Mouse (Mus musculus) forebrain, embryonic 16.5 days (tissue): ENCODE measurements around the gene Cers2. TPM values are rescaled to one million over a fixed set of nuclear protein-coding genes. Genes with fewer than 3 reads are reported as not detected.

Experiments used
- ATAC-seq: fragments of 200-750 bp; cut with Nextera tagmentation; 2 replicates; pipeline ENCODE4 v1.8.0; 2017; ENCODE audit warnings: mild to moderate bottlenecking, moderate library complexity
- H3K27ac ChIP-seq: fragments of 300-500 bp; sonication (generic); 2 replicates; pipeline ENCODE4 v1.5.1; 2014; ENCODE audit warnings: low read length, control low read depth
- H3K27me3 ChIP-seq: fragments of 300-500 bp; sonication (generic); replicated peaks from 2 replicates; pipeline ENCODE4 v1.6.1; 2014; ENCODE audit warnings: low read length; ENCODE audit not compliant: control insufficient read depth, insufficient read depth
- H3K36me3 ChIP-seq: fragments of 300-500 bp; sonication (generic); 2 replicates; pipeline ENCODE4 v1.6.1; 2014; ENCODE audit not compliant: control insufficient read depth, insufficient read depth
- H3K4me1 ChIP-seq: fragments of 300-500 bp; sonication (generic); replicated peaks from 2 replicates; pipeline ENCODE4 v1.6.1; 2014; ENCODE audit warnings: low read length; ENCODE audit not compliant: control insufficient read depth, insufficient read depth
- H3K4me2 ChIP-seq: fragments of 300-500 bp; sonication (generic); 2 replicates; pipeline ENCODE4 v1.6.1; 2014; ENCODE audit warnings: mild to moderate bottlenecking, low read length, control low read depth
- H3K4me3 ChIP-seq: fragments of 300-500 bp; sonication (generic); replicated peaks from 2 replicates; pipeline ENCODE4 v1.5.1; 2014; ENCODE audit warnings: mild to moderate bottlenecking, low read length, control low read depth
- H3K9ac ChIP-seq: fragments of 300-500 bp; sonication (generic); replicated peaks from 2 replicates; pipeline ENCODE4 v1.6.1; 2014; ENCODE audit warnings: low read depth, low read length, control low read depth
- H3K9me3 ChIP-seq: fragments of 300-500 bp; sonication (generic); 2 replicates; pipeline ENCODE4 v1.6.1; 2016; ENCODE audit warnings: low read length; ENCODE audit not compliant: control insufficient read depth
- WGBS: fragments of 180-500 bp; shearing (Covaris S2); extraction: QIAGEN DNeasy Blood & Tissue Kit; methylation state at CpG from one replicate; pipeline ENCODE4 v1.1.7; 2014; 5-methylcytosine and 5-hydroxymethylcytosine counted together
- polyA plus RNA-seq: library from polyadenylated mRNA; unstranded; fragments of >200 nt; fragmentation: Nextera tagmentation; extraction: Ambion mirVana; gene quantifications from 2 replicates; pipeline ENCODE4 v1.2.1, GENCODE M21; 2015

The Cers2 gene
- polyA plus RNA-seq, 1 experiment from 2014 or later: 108 TPM

DNA sequence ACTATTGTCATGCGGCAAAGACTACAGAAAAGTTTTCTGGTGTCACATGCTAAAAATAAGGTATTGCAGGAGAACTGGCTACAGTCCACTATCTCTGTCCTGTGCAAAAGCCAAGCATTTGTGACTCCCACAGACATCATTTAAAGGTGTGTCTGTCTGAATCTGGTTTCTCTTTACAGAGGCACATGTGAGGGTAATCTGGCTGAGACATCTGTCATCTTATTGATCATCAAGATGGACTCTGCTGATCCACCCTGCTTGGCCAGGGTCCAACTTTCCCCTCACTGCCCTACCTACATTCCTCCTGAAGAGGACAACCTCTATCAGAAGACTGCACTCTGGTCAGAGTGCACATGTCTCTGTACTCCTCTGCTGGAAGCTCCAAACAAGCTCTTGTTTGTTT is 37.4 kb upstream of the Cers2 start:
- no peaks in the 10 kb centered on the region for H3K27me3 ChIP-seq

DNA sequence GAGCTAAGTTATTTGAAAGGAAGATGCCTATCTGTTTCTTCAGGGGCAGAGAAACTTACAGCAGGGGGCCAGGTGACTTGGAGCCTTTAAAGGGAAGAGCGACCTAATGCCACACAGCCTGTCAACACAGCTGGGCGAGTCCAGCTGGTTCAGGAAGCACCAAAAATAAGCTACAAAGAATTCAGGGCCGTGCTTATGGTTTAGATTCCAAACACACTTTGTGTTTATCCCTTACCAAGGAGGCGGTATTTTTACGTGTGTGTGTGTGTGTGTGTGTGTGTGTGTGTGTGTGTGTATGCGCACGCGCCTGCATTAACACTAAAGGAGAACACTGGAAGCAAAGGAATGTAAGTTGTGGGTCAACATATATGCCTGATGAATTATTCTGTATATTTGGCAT is 33.8 kb upstream of the Cers2 start:
- ATAC-seq: no peak
- WGBS: 22% methylated on average over 8 of the region's 8 CpGs
- Histone ChIP-seq H3K4me3 (peak overlapping the region; percentile 57), H3K9ac (peak overlapping the region; percentile 67), H3K36me3 (no peaks in the 10 kb centered on the region), H3K27ac (peak overlapping the region; percentile 47), H3K4me1 (peaks cover 24% of the 10 kb centered on the region), H3K27me3 (no peaks in the 10 kb centered on the region), H3K9me3 (no peaks in the 10 kb centered on the region), H3K4me2 (peak overlapping the region; percentile 93)

More for the DNA sequence above, 37.4 kb upstream of the Cers2 start:
- Histone ChIP-seq H3K9me3 (no peaks in the 10 kb centered on the region), H3K4me2 (no peak overlapping the region), H3K36me3 (no peaks in the 10 kb centered on the region), H3K27ac (no peak overlapping the region), H3K4me1 (peaks cover 6% of the 10 kb centered on the region), H3K4me3 (no peak overlapping the region), H3K9ac (no peak overlapping the region)
- ATAC-seq: no peak
- 97% methylated on average over 1 of the region's 1 CpGs for WGBS

DNA sequence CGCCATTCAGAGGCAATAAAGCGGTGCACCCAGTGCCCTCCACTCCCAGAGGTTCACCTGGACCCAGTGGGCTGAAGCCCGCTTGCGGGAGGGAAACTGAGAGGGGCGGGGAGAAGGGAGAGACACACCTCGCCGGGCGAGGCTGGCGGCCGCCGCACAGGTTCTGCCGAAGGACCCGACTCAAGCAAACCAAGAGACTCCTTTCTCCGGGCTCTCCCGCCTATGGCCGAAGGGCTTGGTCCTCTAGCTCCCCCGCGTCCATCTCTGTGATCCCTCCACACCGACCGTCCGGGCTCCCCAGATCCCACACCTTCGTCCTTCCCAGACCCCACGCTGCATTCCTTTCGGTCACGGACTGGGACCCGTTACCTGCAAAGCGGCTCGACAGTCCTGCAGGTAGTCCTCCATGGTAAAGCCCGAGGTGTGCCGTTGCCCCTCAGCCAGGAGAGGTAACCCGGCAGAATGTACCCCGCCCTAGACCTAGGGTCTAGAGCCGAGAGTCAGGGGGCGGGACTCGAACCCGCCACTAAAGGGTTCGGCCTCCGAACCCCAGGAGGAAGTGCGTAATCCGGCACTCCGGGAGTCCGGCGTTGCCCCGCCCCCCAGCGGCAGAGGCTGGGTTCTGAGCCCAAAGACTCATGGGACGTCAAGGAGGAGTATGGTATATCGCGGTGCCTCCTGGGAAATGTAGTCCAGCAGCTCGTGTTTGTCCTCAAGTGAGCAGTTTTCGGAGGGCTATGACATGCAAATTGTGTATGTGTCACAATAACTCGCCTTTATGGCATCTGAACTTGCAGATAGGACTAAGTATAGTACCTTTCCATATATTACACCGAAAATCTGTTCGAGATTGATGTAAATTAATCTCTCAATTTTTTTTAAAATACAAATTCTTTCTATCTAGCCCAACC is 33.1 kb upstream of the Cers2 start, which contains the start of the genes Mindy1 and Prune1:
TSS of gene Mindy1 (plus strand) at position 130 of the 911 bp plus-strand sequence.
TSS of gene Prune1 (minus strand) at position 861 of the 911 bp plus-strand sequence.
- ATAC-seq: peak; percentile 95
- peak within 1 kb of the TSS; percentile 96 for H3K27ac ChIP-seq
- no peaks in the 10 kb centered on the region for H3K36me3 ChIP-seq
- H3K9ac ChIP-seq: peak within 1 kb of the TSS; percentile 91
- H3K4me1 ChIP-seq: peaks cover 24% of the 10 kb centered on the region
- no peaks in the 10 kb centered on the region for H3K27me3 ChIP-seq
- under 1% methylated on average over 53 of the region's 53 CpGs for WGBS
- no peaks in the 10 kb centered on the region for H3K9me3 ChIP-seq
- H3K4me3 ChIP-seq: peak within 1 kb of the TSS; percentile 85
- H3K4me2 ChIP-seq: peak within 1 kb of the TSS; percentile 93

DNA sequence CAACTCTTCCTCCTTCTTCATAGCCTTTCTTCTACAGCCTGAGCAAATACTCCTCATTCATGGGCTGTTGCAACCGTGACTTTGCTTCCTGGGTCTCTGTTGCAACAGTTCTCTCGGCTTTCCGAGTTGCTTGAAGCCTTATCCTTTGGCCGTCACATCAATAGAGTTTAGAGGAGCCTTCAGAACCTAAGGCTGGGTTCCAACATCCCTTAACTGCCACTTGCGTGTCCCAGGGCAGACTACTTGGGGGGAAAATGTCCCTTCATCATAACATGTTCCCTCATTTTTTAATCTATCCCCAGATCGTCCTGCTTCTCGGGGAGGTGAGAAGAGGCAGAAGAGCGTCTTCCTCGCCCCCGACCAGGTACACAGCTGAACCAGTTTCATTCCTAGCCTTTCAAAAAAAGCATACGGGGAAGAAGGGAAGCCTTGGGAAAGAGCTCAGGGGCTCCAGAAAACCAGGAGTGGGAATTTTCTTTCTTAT is 32.2 kb upstream of the Cers2 start:
- Histone ChIP-seq H3K9ac (peak overlapping the region; percentile 91), H3K4me3 (peak overlapping the region; percentile 85), H3K4me2 (peak overlapping the region; percentile 93), H3K9me3 (no peaks in the 10 kb centered on the region), H3K27ac (peak overlapping the region; percentile 96), H3K36me3 (no peaks in the 10 kb centered on the region), H3K27me3 (no peaks in the 10 kb centered on the region), H3K4me1 (peaks cover 24% of the 10 kb centered on the region)
- ATAC-seq: no peak
- under 1% methylated on average over 11 of the region's 11 CpGs for WGBS

DNA sequence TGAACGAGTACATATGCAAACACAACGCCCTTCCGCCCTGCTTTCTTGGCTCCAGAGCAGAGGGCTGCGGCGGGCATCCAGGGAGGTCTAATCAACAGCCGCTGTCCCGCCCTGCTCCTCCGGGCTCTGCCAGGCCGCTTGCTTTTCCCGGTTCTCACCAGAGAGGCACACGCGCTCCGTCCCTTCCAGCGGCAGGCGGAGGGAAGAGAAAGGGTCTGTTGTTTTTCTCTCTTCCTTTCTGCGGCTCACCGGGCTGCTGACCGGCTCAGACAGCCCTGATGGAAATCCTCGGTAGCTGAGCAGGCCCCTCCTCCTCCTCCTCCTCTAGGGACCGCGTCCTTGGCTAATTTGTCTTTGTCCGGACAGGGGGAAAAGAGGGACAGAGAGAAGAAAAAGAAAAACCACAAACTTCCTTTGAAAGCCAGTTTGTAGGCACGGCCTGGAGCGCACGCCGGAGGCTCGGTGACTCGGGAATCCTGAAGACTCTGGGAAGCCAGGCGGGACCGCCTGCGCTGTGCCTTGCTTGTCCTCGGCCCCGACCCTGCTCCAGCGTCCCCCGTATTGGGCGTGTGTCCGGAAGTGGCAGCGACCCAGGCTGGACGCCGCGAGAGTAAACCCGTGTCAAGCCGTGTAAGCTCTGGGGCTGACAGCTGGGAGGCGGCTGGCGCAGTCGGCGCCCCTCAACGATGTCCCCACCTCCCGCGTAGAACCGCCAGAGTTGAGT is 31.6 kb upstream of the Cers2 start:
- 0 out of 2 replicates have a peak, but pooled peaks cover 3% of the 10 kb centered on the region for H3K36me3 ChIP-seq
- H3K9me3 ChIP-seq: no peaks in the 10 kb centered on the region
- under 1% methylated on average over 51 of the region's 51 CpGs for WGBS

DNA sequence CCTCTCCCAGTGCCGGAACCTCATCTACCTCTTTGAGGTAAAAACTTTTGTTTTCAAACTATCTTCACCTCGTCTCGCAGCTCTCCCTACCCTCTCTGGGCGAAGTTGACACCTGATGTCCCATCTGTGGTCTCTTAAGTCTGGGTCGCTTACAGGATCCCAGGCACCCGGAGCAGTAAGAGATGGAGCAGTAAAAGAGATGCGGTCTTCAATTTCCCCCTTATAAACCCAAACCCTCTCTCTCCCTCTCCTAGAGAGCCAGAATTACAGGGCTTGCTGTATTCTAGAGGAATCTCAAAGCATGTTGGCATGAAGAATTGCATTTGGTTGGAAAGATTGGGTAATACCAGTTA is 31.0 kb upstream of the Cers2 start:
- H3K9me3 ChIP-seq: no peaks in the 10 kb centered on the region
- no peaks in the 10 kb centered on the region for H3K27me3 ChIP-seq
- peak overlapping the region; percentile 85 for H3K4me3 ChIP-seq
- peaks cover 24% of the 10 kb centered on the region for H3K4me1 ChIP-seq
- peak overlapping the region; percentile 91 for H3K9ac ChIP-seq
- WGBS: 1% methylated on average over 7 of the region's 7 CpGs
- H3K27ac ChIP-seq: peak overlapping the region; percentile 96
- H3K36me3 ChIP-seq: peaks cover 6% of the 10 kb centered on the region; the same call in 1 of the 2 replicates
- no peak for ATAC-seq
- peak overlapping the region; percentile 93 for H3K4me2 ChIP-seq

More for the DNA sequence above, 31.6 kb upstream of the Cers2 start:
- Histone ChIP-seq H3K9ac (peak overlapping the region; percentile 91), H3K4me1 (peaks cover 24% of the 10 kb centered on the region), H3K27me3 (no peaks in the 10 kb centered on the region), H3K4me3 (peak overlapping the region; percentile 85), H3K27ac (peak overlapping the region; percentile 96), H3K4me2 (peak overlapping the region; percentile 93)
- ATAC-seq: peak; percentile 71

DNA sequence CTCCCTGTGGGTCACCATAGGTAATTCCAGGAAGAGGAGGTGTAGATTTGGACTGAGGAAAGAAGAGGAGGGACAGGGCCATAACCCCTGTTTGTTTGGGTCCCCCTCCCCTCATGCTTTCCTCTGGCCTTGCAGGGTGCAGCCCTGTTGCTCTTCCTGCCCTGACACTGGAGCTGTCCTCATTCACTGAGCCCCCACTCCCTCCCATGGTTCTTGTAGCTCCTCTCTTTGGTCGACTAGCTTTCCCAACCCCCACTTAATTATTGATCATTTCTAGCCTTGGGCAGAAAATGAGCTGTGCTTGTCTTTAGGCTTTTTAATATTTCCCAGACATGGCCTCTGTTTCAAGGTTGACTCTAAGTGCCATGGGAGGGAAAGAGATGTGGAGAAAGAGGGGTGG is 30.5 kb upstream of the Cers2 start:
- peak overlapping the region; percentile 85 for H3K4me3 ChIP-seq
- H3K27ac ChIP-seq: no peak overlapping the region
- peaks cover 6% of the 10 kb centered on the region; the same call in 1 of the 2 replicates for H3K36me3 ChIP-seq
- no peaks in the 10 kb centered on the region for H3K27me3 ChIP-seq
- peak overlapping the region; percentile 93 for H3K4me2 ChIP-seq
- peak overlapping the region; percentile 91 for H3K9ac ChIP-seq
- H3K9me3 ChIP-seq: no peaks in the 10 kb centered on the region
- peaks cover 24% of the 10 kb centered on the region for H3K4me1 ChIP-seq
- WGBS: 26% methylated on average over 1 of the region's 1 CpGs
- no peak for ATAC-seq

DNA sequence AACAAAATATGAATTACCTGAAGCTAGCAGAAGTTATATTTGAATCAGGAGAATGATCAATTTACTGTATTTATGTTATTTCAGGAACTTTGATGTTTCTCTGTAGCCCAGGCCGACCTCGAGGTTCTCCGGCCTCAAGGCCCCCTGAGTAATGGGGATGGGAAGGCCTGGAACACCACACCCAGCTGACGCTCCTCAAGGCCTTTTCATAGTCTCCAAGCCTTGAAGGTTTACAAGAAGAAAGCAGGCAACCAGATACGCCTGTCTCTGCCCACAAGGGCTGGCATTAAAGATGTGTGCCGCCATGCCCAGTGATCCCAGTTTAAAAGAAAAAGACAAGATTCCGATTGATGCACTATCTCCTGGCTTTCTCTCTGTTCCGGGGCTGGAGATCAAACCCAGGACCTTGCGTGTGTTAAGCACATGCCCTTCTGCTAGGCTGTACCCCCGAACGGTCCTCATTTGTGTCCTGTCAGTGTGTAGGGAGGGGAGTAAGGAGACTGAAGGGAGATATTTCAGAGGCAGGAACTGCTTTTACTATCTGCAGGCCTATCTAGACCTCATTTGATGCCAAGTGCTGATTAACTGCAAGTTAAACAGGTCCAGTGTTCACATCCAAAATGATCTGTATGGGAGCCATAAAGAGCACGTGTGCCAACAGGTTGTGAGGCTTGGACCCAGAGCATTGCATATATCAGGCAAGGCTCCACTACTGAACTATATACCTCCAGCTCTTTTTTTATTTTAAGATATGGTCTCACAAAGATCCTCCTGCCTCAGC is 29.9 kb upstream of the Cers2 start:
- H3K9ac ChIP-seq: peak overlapping the region; percentile 23
- H3K4me3 ChIP-seq: no peak overlapping the region
- no peaks in the 10 kb centered on the region for H3K27me3 ChIP-seq
- no peaks in the 10 kb centered on the region for H3K9me3 ChIP-seq
- H3K27ac ChIP-seq: no peak overlapping the region
- H3K36me3 ChIP-seq: peaks cover 6% of the 10 kb centered on the region; the same call in 1 of the 2 replicates
- peaks cover 24% of the 10 kb centered on the region for H3K4me1 ChIP-seq
- no peak overlapping the region; the same call in 1 of the 2 replicates for H3K4me2 ChIP-seq
- ATAC-seq: no peak
- WGBS: 91% methylated on average over 12 of the region's 12 CpGs
